8 mouse cellular contexts compared by ENCODE assay signal in the genomic region with DNA sequence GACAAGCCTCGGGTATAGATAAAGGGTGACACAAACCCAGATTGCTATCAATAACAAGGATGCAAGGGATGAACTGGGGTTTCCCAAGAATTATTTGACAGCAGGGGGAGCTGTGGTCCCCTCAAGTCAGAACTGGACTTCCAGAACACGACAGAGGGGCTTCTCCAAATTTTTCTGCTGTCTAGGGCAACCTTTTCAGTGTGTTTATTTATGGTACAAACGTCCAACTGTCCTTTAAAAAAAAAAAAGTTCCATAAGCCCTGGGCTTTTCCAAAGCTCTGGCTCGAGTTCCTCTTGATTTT. TPM values are rescaled to one million over a fixed set of nuclear protein-coding genes. Genes with fewer than 3 reads are reported as not detected.
A peak's percentile ranks its signal among the peaks of the same experiment; 100 is the strongest.
DNase-seq lines count a peak whose midpoint lies in the region; ATAC-seq and TF ChIP-seq lines count a peak whose summit lies in the region.

No protein-coding gene starts in this region.

- H3K4me3 ChIP-seq in kidney, embryonic 16.5 days (ENCODE audit: low read length), result peak overlapping the region; percentile 79
- 0 out of 2 replicates have a peak overlapping the region, but pooled peaks have one; percentile 5 for H3K4me3 ChIP-seq in embryonic fibroblast, embryonic 13.5 days (ENCODE audit: insufficient read depth, low read length)
- H3K4me3 ChIP-seq in kidney, postnatal 0 days (replicated peaks; ENCODE audit: low read depth, low read length), result peak overlapping the region; percentile 78
- H3K4me3 ChIP-seq in midbrain, embryonic 14.5 days (replicated peaks; ENCODE audit: low read depth, low read length), result peak overlapping the region; percentile 67

- no peak for ATAC-seq in kidney, embryonic 16.5 days (ENCODE audit: low FRiP score, low TSS enrichment)
- ATAC-seq in kidney, postnatal 0 days (replicated peaks; ENCODE audit: low FRiP score, low read depth), result no peak
- ATAC-seq in midbrain, embryonic 14.5 days (ENCODE audit: low FRiP score, low TSS enrichment), result no peak

- H3K4me1 ChIP-seq in kidney, embryonic 16.5 days (ENCODE audit: insufficient read depth, low read length), result peaks cover 57% of the 10 kb centered on the region
- H3K4me1 ChIP-seq in embryonic fibroblast, embryonic 13.5 days (ENCODE audit: control insufficient read depth, insufficient read depth, low read length), result no peaks in the 10 kb centered on the region
- peaks cover 17% of the 10 kb centered on the region for H3K4me1 ChIP-seq in kidney, postnatal 0 days (replicated peaks; ENCODE audit: insufficient read depth, low read length)
- peaks cover 35% of the 10 kb centered on the region for H3K4me1 ChIP-seq in midbrain, embryonic 14.5 days (ENCODE audit: control insufficient read depth, insufficient read depth, low read length)

- H3K9ac ChIP-seq in kidney, embryonic 16.5 days (replicated peaks; ENCODE audit: low read length), result peak overlapping the region; percentile 64
- peak overlapping the region; percentile 23; the same call in 1 of the 2 replicates for H3K9ac ChIP-seq in kidney, postnatal 0 days (ENCODE audit: low read depth, low read length)
- no peak overlapping the region for H3K9ac ChIP-seq in midbrain, embryonic 14.5 days (replicated peaks; ENCODE audit: low read length)

- DNase-seq in kidney, adult 18-20 months, result no peak
- DNase-seq in ZHBTc4 (ENCODE audit: low read depth, low spot score), result peak; percentile 49
- DNase-seq in kidney, postnatal 0 days (ENCODE audit: low spot score), result peak; percentile 57
- DNase-seq in midbrain, embryonic 14.5 days, result peak; percentile 74
- DNase-seq in spleen, postnatal 36 days (ENCODE audit: low spot score in 2 of 2), result no peak
- no peak for DNase-seq in layer of hippocampus, adult 8-10 months (ENCODE audit: low spot score in 2 of 2)

- H3K36me3 ChIP-seq in kidney, embryonic 16.5 days (ENCODE audit: insufficient read depth, low read length), result no peaks in the 10 kb centered on the region
- no peaks in the 10 kb centered on the region for H3K36me3 ChIP-seq in kidney, postnatal 0 days (ENCODE audit: insufficient read depth, low read length)
- H3K36me3 ChIP-seq in midbrain, embryonic 14.5 days (ENCODE audit: control insufficient read depth, insufficient read depth, low read length), result no peaks in the 10 kb centered on the region

- peak overlapping the region; percentile 75 for H3K27ac ChIP-seq in kidney, embryonic 16.5 days (ENCODE audit: low read length)
- H3K27ac ChIP-seq in embryonic fibroblast, embryonic 13.5 days (ENCODE audit: insufficient read depth, low read length), result no peak overlapping the region
- H3K27ac ChIP-seq in kidney, postnatal 0 days, result peak overlapping the region; percentile 66
- peak overlapping the region; percentile 15 for H3K27ac ChIP-seq in midbrain, embryonic 14.5 days (replicated peaks; ENCODE audit: low read depth, low read length)

- peak overlapping the region; percentile 95 for H3K4me2 ChIP-seq in kidney, embryonic 16.5 days (replicated peaks; ENCODE audit: low read depth, low read length)
- peak overlapping the region; percentile 96 for H3K4me2 ChIP-seq in kidney, postnatal 0 days (ENCODE audit: low read length)
- peak overlapping the region; percentile 79 for H3K4me2 ChIP-seq in midbrain, embryonic 14.5 days (ENCODE audit: low read length)

- no peaks in the 10 kb centered on the region for H3K9me3 ChIP-seq in kidney, embryonic 16.5 days (ENCODE audit: low read length)
- no peaks in the 10 kb centered on the region for H3K9me3 ChIP-seq in kidney, postnatal 0 days (replicated peaks; ENCODE audit: low read length)
- H3K9me3 ChIP-seq in midbrain, embryonic 14.5 days (ENCODE audit: control insufficient read depth, low read length), result no peaks in the 10 kb centered on the region

- no peaks in the 10 kb centered on the region for H3K27me3 ChIP-seq in kidney, embryonic 16.5 days (ENCODE audit: insufficient read depth, low read length)
- H3K27me3 ChIP-seq in kidney, postnatal 0 days (ENCODE audit: insufficient read depth, low read length), result no peaks in the 10 kb centered on the region
- H3K27me3 ChIP-seq in midbrain, embryonic 14.5 days (ENCODE audit: control insufficient read depth, insufficient read depth, low read length), result no peaks in the 10 kb centered on the region

- TF ChIP-seq POLR2A in embryonic fibroblast, embryonic 13.5 days (IDR thresholded peaks at IDR 0.05; ENCODE audit: low read depth, low read length), result no peak

- no peak for TF ChIP-seq CTCF in embryonic fibroblast, embryonic 13.5 days (IDR thresholded peaks at IDR 0.05; ENCODE audit: borderline replicate concordance, insufficient read depth, low read length)
- peak; percentile 52 for TF ChIP-seq CTCF in kidney, postnatal 0 days (IDR thresholded peaks at IDR 0.05; ENCODE audit: low read depth)

- WGBS in kidney, embryonic 16.5 days, result 5% methylated on average over 4 of the region's 4 CpGs
- 2% methylated on average over 4 of the region's 4 CpGs for WGBS in kidney, postnatal 0 days
- WGBS in midbrain, embryonic 14.5 days, result under 1% methylated on average over 4 of the region's 4 CpGs

RNA-seq across cellular contexts. Expression of a gene that starts 1.7 kb away (rescaled TPM):
- polyA plus RNA-seq in kidney, embryonic 16.5 days (2015; fragmentation: Nextera tagmentation; extraction: Ambion mirVana), result 23.9 and 24.5 TPM in 2 replicates
- polyA plus RNA-seq in embryonic fibroblast, embryonic 13.5 days (2011; ENCODE audit: insufficient read length, low read depth, missing spikeins), result 2.7 and 5.0 TPM in 2 replicates
- polyA plus RNA-seq in kidney, postnatal 0 days (2015; fragmentation: Nextera tagmentation; extraction: Ambion mirVana), result 16.1 and 17.8 TPM in 2 replicates
- 24.0 and 30.1 TPM in 2 replicates for polyA plus RNA-seq in midbrain, embryonic 14.5 days (2014; fragmentation: Nextera tagmentation; extraction: Ambion mirVana)
- total RNA-seq in layer of hippocampus, adult 8-10 months (2022), result 10 to 100 TPM; 57.5 to 71.0 (median 61.8) TPM

RNA-seq across cellular contexts. Expression of a gene that starts 40.4 kb away (rescaled TPM):
- polyA plus RNA-seq in kidney, embryonic 16.5 days (2015; fragmentation: Nextera tagmentation; extraction: Ambion mirVana), result 29.3 and 32.4 TPM in 2 replicates
- 2.7 and 3.3 TPM in 2 replicates for polyA plus RNA-seq in embryonic fibroblast, embryonic 13.5 days (2011; ENCODE audit: insufficient read length, low read depth, missing spikeins)
- polyA plus RNA-seq in kidney, postnatal 0 days (2015; fragmentation: Nextera tagmentation; extraction: Ambion mirVana), result 13.8 and 20.7 TPM in 2 replicates
- 60.0 and 63.6 TPM in 2 replicates for polyA plus RNA-seq in midbrain, embryonic 14.5 days (2014; fragmentation: Nextera tagmentation; extraction: Ambion mirVana)
- 10 to 100 TPM; 25.7 to 29.4 (median 26.8) TPM for total RNA-seq in layer of hippocampus, adult 8-10 months (2022)

RNA-seq across cellular contexts. Expression of a gene that starts 40.5 kb away (rescaled TPM):
- polyA plus RNA-seq in kidney, embryonic 16.5 days (2015; fragmentation: Nextera tagmentation; extraction: Ambion mirVana), result 9.5 and 11.0 TPM in 2 replicates
- 4.8 and 5.0 TPM in 2 replicates for polyA plus RNA-seq in embryonic fibroblast, embryonic 13.5 days (2011; ENCODE audit: insufficient read length, low read depth, missing spikeins)
- 15.0 and 15.2 TPM in 2 replicates for polyA plus RNA-seq in kidney, postnatal 0 days (2015; fragmentation: Nextera tagmentation; extraction: Ambion mirVana)
- 13.0 and 13.2 TPM in 2 replicates for polyA plus RNA-seq in midbrain, embryonic 14.5 days (2014; fragmentation: Nextera tagmentation; extraction: Ambion mirVana)
- total RNA-seq in layer of hippocampus, adult 8-10 months (2022), result 1 to 10 TPM; 4.9 to 6.4 (median 5.6) TPM

RNA-seq across cellular contexts. Expression of a gene that starts 54.5 kb away (rescaled TPM):
- not detected in 2 replicates for polyA plus RNA-seq in kidney, embryonic 16.5 days (2015; fragmentation: Nextera tagmentation; extraction: Ambion mirVana)
- polyA plus RNA-seq in embryonic fibroblast, embryonic 13.5 days (2011; ENCODE audit: insufficient read length, low read depth, missing spikeins), result not detected in 2 replicates
- 0.57 TPM in 1 of 2 replicates, not detected in the other for polyA plus RNA-seq in kidney, postnatal 0 days (2015; fragmentation: Nextera tagmentation; extraction: Ambion mirVana)
- not detected in 2 replicates for polyA plus RNA-seq in midbrain, embryonic 14.5 days (2014; fragmentation: Nextera tagmentation; extraction: Ambion mirVana)
- not detected for total RNA-seq in layer of hippocampus, adult 8-10 months (2022)

RNA-seq across cellular contexts. Expression of a gene that starts 54.5 kb away (rescaled TPM):
- polyA plus RNA-seq in kidney, embryonic 16.5 days (2015; fragmentation: Nextera tagmentation; extraction: Ambion mirVana), result 29.3 and 34.0 TPM in 2 replicates
- polyA plus RNA-seq in embryonic fibroblast, embryonic 13.5 days (2011; ENCODE audit: insufficient read length, low read depth, missing spikeins), result 5.4 and 7.0 TPM in 2 replicates
- 22.2 and 23.1 TPM in 2 replicates for polyA plus RNA-seq in kidney, postnatal 0 days (2015; fragmentation: Nextera tagmentation; extraction: Ambion mirVana)
- polyA plus RNA-seq in midbrain, embryonic 14.5 days (2014; fragmentation: Nextera tagmentation; extraction: Ambion mirVana), result 44.9 and 51.8 TPM in 2 replicates
- total RNA-seq in layer of hippocampus, adult 8-10 months (2022), result 10 to 100 TPM; 10.9 to 13.3 (median 12.1) TPM

Comparison
In these comparisons a context has a peak if more than half of its experiments do, and no peak if none do; other contexts are left out.
1. DNase-seq: peak in ZHBTc4 (single experiment), kidney, postnatal 0 days (single experiment) and midbrain, embryonic 14.5 days (single experiment); none in kidney, adult 18-20 months (single experiment), spleen, postnatal 36 days (0 of 2) and layer of hippocampus, adult 8-10 months (0 of 2).
2. H3K4me3 ChIP-seq: peak in every context shown above with its lines; median percentile 79 in kidney, embryonic 16.5 days; 78 in kidney, postnatal 0 days; 67 in midbrain, embryonic 14.5 days; 5 in embryonic fibroblast, embryonic 13.5 days.
3. Peak in every context shown above with its lines, with median percentiles within 50 percentile points of each other: H3K4me2 ChIP-seq.